Mouse (Mus musculus) megakaryocyte, adult 5-6 weeks (primary cell): ENCODE results near the gene Kdm4a. TPM values are rescaled to one million over a fixed set of nuclear protein-coding genes. Genes with fewer than 3 reads are reported as not detected.

Experiments used
- total RNA-seq, 2 experiments: library from RNA; stranded (forward) in 1 of 2; stranded (reverse) in 1 of 2; fragments of 153-499, 151-499 nt in 1 of 2; fragments of 221-1000, 200-1000 nt in 1 of 2; gene quantifications; 2 replicates each; pipeline versions ENCODE4 v1.2.3 to v1.2.4; 2015 to 2017

Gene Kdm4a
- total RNA-seq, 2 experiments from 2014 or later = 11.0 to 29.1 TPM

Other genes starting within 250 kb of the Kdm4a start
- gene St3gal3, start 45.1 kb downstream of the Kdm4a start, total RNA-seq (2015) = 5.3 and 7.3 TPM in 2 replicates
- 6.6 and 7.2 TPM in 2 replicates for gene St3gal3, start 45.1 kb downstream of the Kdm4a start, total RNA-seq (2017)
- 1.1 TPM in 2 replicates for gene Ptprf, start 111.4 kb upstream of the Kdm4a start, total RNA-seq (2015)
- gene Ptprf, start 111.4 kb upstream of the Kdm4a start, total RNA-seq (2017) = 0.77 and 0.89 TPM in 2 replicates
- gene Szt2, start 229.2 kb upstream of the Kdm4a start, total RNA-seq (2015) = 11.2 and 13.6 TPM in 2 replicates
- gene Szt2, start 229.2 kb upstream of the Kdm4a start, total RNA-seq (2017) = 4.1 and 5.5 TPM in 2 replicates
- gene Med8, start 229.3 kb upstream of the Kdm4a start, total RNA-seq (2015) = 76.9 and 102 TPM in 2 replicates
- gene Med8, start 229.3 kb upstream of the Kdm4a start, total RNA-seq (2017) = 82.0 and 106 TPM in 2 replicates
- gene Elovl1, start 248.1 kb upstream of the Kdm4a start, total RNA-seq (2015) = 88.6 and 93.9 TPM in 2 replicates
- 67.1 and 76.1 TPM in 2 replicates for gene Elovl1, start 248.1 kb upstream of the Kdm4a start, total RNA-seq (2017)